Mouse (Mus musculus) hindbrain, embryonic 11.5 days (tissue): ENCODE measurements at regions not wholly inside any gene's neighbourhood (a gene's known extent, or its start where the extent isn't known, plus 50 kb on each side); places are given as distances from the start of the nearest gene placed in this dataset.

Experiments used
- ATAC-seq: fragments of 200-750 bp; cut with Nextera tagmentation; 2 replicates; pipeline ENCODE4 v1.8.0; 2017; ENCODE audit warnings: mild to moderate bottlenecking, moderate TSS enrichment, moderate library complexity; ENCODE audit not compliant: low FRiP score
- DNase-seq: peaks from one replicate; pipeline ENCODE4 v3.0.0-alpha.2; 2015; ENCODE audit warnings: low spot score
- H3K27ac ChIP-seq: fragments of 300-500 bp; sonication (generic); 2 replicates; pipeline ENCODE4 v1.5.1; 2014; ENCODE audit warnings: mild to moderate bottlenecking, low read depth, low read length
- H3K27me3 ChIP-seq: fragments of 300-500 bp; sonication (generic); 2 replicates; pipeline ENCODE4 v1.6.1; 2014; ENCODE audit warnings: mild to moderate bottlenecking, low read length, moderate library complexity, mixed read lengths; ENCODE audit not compliant: control insufficient read depth, insufficient read depth
- H3K36me3 ChIP-seq: fragments of 300-500 bp; sonication (generic); 2 replicates; pipeline ENCODE4 v1.6.1; 2014; ENCODE audit warnings: mild to moderate bottlenecking, low read length, moderate library complexity, mixed read lengths; ENCODE audit not compliant: control insufficient read depth, insufficient read depth
- H3K4me1 ChIP-seq: fragments of 300-500 bp; sonication (generic); replicated peaks from 2 replicates; pipeline ENCODE4 v1.6.1; 2014; ENCODE audit warnings: low read length, mixed read lengths; ENCODE audit not compliant: control insufficient read depth, insufficient read depth
- H3K4me2 ChIP-seq: fragments of 300-500 bp; sonication (generic); replicated peaks from 2 replicates; pipeline ENCODE4 v1.6.1; 2014; ENCODE audit warnings: mild to moderate bottlenecking, low read depth, low read length
- H3K4me3 ChIP-seq: fragments of 300-500 bp; sonication (generic); 2 replicates; pipeline ENCODE4 v1.5.1; 2014; ENCODE audit warnings: low read depth, low read length
- H3K9ac ChIP-seq: fragments of 300-500 bp; sonication (generic); 2 replicates; pipeline ENCODE4 v1.6.1; 2014; ENCODE audit warnings: low read depth, low read length
- H3K9me3 ChIP-seq: fragments of 300-500 bp; sonication (generic); 2 replicates; pipeline ENCODE4 v1.6.1; 2016; ENCODE audit warnings: low read length; ENCODE audit not compliant: control insufficient read depth
- WGBS: fragments of 180-500 bp; shearing (Covaris S2); extraction: QIAGEN DNeasy Blood & Tissue Kit; methylation state at CpG from one replicate; pipeline ENCODE4 v1.1.7; 2014; 5-methylcytosine and 5-hydroxymethylcytosine counted together

- WGBS, result 67% methylated on average over 2 of the region's 2 CpGs
- no peak for ATAC-seq
- DNase-seq, result no peak
- H3K27me3 ChIP-seq, result no peaks in the 10 kb centered on the region
- H3K9me3 ChIP-seq, result no peaks in the 10 kb centered on the region
- H3K4me2 ChIP-seq, result no peak overlapping the region
- no peak overlapping the region for H3K9ac ChIP-seq
- no peak overlapping the region for H3K27ac ChIP-seq
- no peaks in the 10 kb centered on the region for H3K4me1 ChIP-seq
- no peaks in the 10 kb centered on the region for H3K36me3 ChIP-seq
- no peak overlapping the region for H3K4me3 ChIP-seq
These were observed 139.8 kb downstream of the Aipl1 start for GRCm38 (mm10) chr11:71897551-71897950.

- Histone ChIP-seq H3K4me3 (no peak overlapping the region), H3K27me3 (no peaks in the 10 kb centered on the region), H3K9ac (no peak overlapping the region), H3K4me1 (no peaks in the 10 kb centered on the region), H3K9me3 (no peaks in the 10 kb centered on the region), H3K27ac (no peak overlapping the region), H3K4me2 (no peak overlapping the region), H3K36me3 (no peaks in the 10 kb centered on the region)
- no peak for ATAC-seq
- 61% methylated on average over 3 of the region's 3 CpGs for WGBS
- DNase-seq, result no peak
These were observed 140.2 kb downstream of the Aipl1 start for GRCm38 (mm10) chr11:71897141-71897540.

DNA sequence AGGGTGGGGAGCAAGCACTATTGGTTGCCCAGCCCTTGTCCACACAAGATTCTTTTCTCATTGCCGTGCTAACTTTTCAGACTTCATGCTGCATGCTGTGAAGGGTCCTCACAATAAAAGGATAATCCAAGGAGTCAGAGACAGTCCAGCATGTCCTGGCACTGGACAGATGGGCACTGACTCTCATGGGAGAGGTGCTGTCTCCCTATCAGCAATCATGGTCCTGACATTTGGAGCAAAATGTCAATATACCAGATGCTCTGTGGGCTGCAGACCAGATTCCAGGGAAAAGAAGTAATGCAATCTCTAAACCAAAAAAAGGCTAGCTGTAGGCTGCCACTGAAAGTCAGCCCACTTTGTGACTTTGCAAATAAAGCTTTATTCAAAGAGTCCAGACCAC, 141.5 kb downstream of the Wscd1 start:
- no peak overlapping the region for H3K4me2 ChIP-seq
- no peaks in the 10 kb centered on the region for H3K4me1 ChIP-seq
- DNase-seq, result no peak
- 65% methylated on average over 1 of the region's 1 CpGs for WGBS
- no peaks in the 10 kb centered on the region for H3K27me3 ChIP-seq
- no peaks in the 10 kb centered on the region for H3K9me3 ChIP-seq
- no peak overlapping the region for H3K4me3 ChIP-seq
- no peaks in the 10 kb centered on the region for H3K36me3 ChIP-seq
- no peak for ATAC-seq
- no peak overlapping the region for H3K27ac ChIP-seq
- H3K9ac ChIP-seq, result no peak overlapping the region

DNA sequence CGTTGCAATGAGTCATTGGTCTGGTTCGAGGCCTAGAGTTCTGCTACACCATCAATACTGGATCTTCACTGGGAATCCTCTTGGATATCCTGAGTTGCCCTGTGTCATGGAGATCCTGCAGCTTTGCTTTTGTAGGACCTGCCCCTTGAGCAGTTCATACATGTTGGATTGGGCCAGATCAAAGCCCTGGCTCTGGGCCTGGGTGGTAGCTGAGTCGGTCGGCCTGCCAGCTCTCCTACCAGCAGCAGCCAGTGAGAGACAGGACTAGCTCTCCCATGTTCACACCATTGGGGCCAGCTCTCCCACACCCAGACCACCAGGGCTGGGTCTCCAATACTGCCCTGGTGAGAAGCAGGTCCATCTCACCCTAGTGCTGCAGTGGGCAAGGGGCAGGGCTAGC, 139.4 kb downstream of the Wscd1 start:
- DNase-seq, result no peak
- Histone ChIP-seq H3K9me3 (no peaks in the 10 kb centered on the region), H3K9ac (no peak overlapping the region), H3K4me1 (no peaks in the 10 kb centered on the region), H3K27me3 (no peaks in the 10 kb centered on the region), H3K36me3 (no peaks in the 10 kb centered on the region), H3K27ac (no peak overlapping the region), H3K4me2 (no peak overlapping the region), H3K4me3 (no peak overlapping the region)
- no peak for ATAC-seq
- 91% methylated on average over 4 of the region's 4 CpGs for WGBS

GRCm38 (mm10) chr11:71887211-71887610, 137.5 kb downstream of the Wscd1 start:
- ATAC-seq, result no peak
- DNase-seq, result peak; percentile 45
- no peak overlapping the region for H3K4me2 ChIP-seq
- H3K36me3 ChIP-seq, result no peaks in the 10 kb centered on the region
- H3K4me1 ChIP-seq, result no peaks in the 10 kb centered on the region
- 51% methylated on average over 4 of the region's 4 CpGs for WGBS
- H3K9ac ChIP-seq, result no peak overlapping the region
- no peak overlapping the region for H3K27ac ChIP-seq
- no peaks in the 10 kb centered on the region for H3K27me3 ChIP-seq
- H3K9me3 ChIP-seq, result no peaks in the 10 kb centered on the region
- no peak overlapping the region for H3K4me3 ChIP-seq

DNA sequence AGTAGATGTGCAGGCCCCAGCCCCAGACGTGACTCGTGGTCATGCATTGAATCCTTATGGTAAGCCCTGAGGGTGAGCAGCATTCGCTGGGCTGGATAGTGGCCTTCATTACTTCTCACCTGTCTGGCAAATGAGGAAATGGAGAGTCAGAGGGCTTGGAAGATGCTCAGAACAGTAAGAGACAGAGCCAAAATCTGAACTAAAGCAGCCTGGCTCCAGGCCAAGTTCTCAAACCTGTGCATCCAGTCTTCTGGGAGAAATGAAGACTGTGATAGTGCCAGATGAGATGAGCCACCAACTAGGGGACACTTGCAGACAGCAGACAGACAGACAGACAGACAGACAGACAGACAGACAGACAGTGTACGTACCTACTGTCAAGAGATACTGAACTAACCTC, 137.1 kb downstream of the Wscd1 start:
- Histone ChIP-seq H3K4me2 (no peak overlapping the region), H3K27ac (no peak overlapping the region), H3K9me3 (no peaks in the 10 kb centered on the region), H3K4me3 (no peak overlapping the region), H3K9ac (no peak overlapping the region), H3K27me3 (no peaks in the 10 kb centered on the region), H3K4me1 (no peaks in the 10 kb centered on the region), H3K36me3 (no peaks in the 10 kb centered on the region)
- DNase-seq (no peak), ATAC-seq (no peak)
- 77% methylated on average over 4 of the region's 4 CpGs for WGBS

DNA sequence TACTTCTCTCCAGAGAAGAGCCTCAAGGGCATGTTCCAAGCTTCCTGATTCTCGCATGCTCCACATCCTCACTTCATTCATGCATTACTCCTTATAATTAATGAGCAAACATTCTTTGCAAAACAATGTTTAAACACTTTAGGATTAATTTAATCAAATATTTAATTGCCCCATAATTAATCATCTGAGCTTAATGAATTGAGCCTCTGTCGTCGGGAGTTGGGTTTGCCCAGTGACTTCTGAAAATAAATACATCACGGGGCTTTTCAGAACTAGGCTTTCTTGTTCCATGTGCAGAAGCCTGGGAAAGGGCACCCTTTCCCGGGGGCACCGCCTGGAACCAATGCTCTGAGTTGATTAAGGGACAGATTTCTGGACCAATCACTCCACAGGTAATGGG, 135.1 kb downstream of the Wscd1 start:
- DNase-seq (no peak), ATAC-seq (no peak)
- no peaks in the 10 kb centered on the region for H3K9me3 ChIP-seq
- H3K27ac ChIP-seq, result no peak overlapping the region
- H3K4me1 ChIP-seq, result no peaks in the 10 kb centered on the region
- no peaks in the 10 kb centered on the region for H3K36me3 ChIP-seq
- no peak overlapping the region for H3K4me3 ChIP-seq
- H3K4me2 ChIP-seq, result no peak overlapping the region
- 76% methylated on average over 6 of the region's 6 CpGs for WGBS
- H3K27me3 ChIP-seq, result no peaks in the 10 kb centered on the region
- no peak overlapping the region for H3K9ac ChIP-seq

- ATAC-seq, result no peak
- 78% methylated on average over 1 of the region's 1 CpGs for WGBS
- no peak overlapping the region for H3K4me2 ChIP-seq
These were observed 132.1 kb downstream of the Wscd1 start for GRCm38 (mm10) chr11:71881841-71882240.

DNA sequence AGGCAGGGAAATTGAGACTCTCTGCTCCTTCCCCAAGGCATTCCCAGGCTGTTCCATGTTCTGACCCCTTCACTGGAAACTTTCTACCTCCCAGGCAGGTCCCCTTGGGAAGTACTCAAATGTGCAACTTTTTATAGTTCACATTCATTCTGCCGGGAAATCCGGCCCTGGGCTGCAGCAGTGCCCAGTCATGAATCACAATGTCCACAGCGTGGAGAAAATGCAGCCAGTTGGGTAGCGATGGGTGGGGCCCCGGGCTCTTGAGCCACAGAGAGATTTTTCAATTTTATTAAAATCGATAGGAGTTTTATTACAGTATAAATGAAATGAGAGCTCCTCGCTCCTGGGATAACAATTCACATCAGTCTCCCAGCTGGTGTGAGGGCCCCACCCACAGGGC, 121.6 kb downstream of the Wscd1 start:
- Histone ChIP-seq H3K36me3 (no peaks in the 10 kb centered on the region), H3K27me3 (no peaks in the 10 kb centered on the region), H3K27ac (no peak overlapping the region), H3K9me3 (no peaks in the 10 kb centered on the region), H3K9ac (no peak overlapping the region), H3K4me3 (no peak overlapping the region), H3K4me1 (no peaks in the 10 kb centered on the region), H3K4me2 (no peak overlapping the region)
- ATAC-seq (no peak), DNase-seq (no peak)
- WGBS, result 73% methylated on average over 7 of the region's 7 CpGs

More at GRCm38 (mm10) chr11:71881841-71882240, 132.1 kb downstream of the Wscd1 start:
- Histone ChIP-seq H3K36me3 (no peaks in the 10 kb centered on the region), H3K27me3 (no peaks in the 10 kb centered on the region), H3K4me1 (no peaks in the 10 kb centered on the region), H3K27ac (no peak overlapping the region), H3K9me3 (no peaks in the 10 kb centered on the region), H3K9ac (no peak overlapping the region), H3K4me3 (no peak overlapping the region)
- no peak for DNase-seq
